Mouse (Mus musculus) ovary, postnatal 36 days (tissue): ENCODE results near the gene Grm2.
"Not testable (repeated sequence)": the region's sequence is repeated elsewhere in the genome, so short reads cannot be mapped to it uniquely, and the experiment has no call there.

Experiments used
- DNase-seq: peaks from one replicate; pipeline ENCODE4 v3.0.0; 2022; ENCODE audit warnings: low spot score, mixed read lengths

Gene Grm2

DNA sequence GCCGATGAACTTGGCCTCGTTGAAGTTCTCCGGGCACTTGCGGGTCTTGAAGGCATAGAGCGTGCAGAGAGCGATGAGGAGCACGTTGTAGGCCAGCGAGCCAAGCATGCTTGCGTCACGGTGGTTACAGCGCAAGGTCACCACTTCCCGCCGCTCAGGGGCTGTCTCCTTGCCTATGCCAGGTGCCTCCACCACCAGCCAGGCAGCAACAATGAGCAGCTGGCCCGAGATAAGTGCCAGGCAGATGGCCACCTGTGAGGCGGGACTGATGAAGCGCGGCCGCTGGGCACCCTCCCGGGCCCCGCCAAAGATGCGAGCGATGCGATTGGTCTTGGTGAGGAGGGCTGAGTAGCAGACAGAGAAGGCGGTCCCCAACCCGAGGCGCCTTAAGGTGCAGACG, 8.7 kb downstream of the Grm2 start:
- no peak for DNase-seq

DNA sequence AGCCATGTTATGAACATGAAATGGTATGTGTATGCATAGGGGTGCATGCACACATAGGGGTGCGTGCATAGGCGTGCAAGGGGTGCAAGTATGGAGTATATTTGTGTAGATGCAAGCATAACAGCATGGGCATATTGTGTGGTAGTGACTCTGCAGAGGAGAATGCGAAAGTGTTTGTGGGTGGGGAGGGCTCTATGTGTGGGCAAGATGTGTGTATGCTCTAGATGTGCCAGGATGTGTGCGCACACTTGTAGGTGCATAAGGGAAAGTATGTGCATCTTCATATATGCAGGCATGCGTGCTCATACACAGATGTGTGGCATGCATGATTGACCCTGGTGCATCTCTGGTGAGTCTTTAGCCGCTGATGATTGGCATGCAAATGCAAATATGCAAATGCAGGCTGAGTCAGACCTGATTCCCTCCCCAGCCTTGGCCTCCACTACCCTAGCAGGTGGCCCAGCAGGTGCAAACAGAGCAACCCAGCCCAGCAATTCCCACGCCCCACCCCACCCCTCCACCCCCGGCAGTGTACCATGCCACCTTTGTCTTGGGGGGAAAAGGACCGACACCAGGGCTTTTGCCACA, 10.1 kb downstream of the Grm2 start:
- DNase-seq: no peak

DNA sequence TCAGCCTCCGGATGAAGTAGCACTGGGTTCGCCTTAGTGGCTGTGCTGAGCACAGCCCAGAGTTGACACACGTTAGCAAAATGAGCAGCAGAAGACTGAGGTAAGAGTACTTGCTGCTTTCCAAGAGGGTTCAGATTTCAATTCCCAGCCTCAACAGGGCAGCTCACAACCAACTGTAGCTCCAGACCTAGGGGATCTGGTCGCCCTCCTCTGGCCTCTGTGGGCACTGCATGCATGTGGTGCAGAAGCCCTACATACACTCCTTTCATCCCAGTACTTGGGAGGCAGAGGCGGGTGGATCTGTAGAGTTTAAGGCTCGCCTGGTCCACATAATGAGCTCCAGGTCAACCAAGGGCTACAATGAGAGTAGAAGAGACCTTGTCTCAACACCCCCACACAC, 12.1 kb downstream of the Grm2 start:
- no peak for DNase-seq

DNA sequence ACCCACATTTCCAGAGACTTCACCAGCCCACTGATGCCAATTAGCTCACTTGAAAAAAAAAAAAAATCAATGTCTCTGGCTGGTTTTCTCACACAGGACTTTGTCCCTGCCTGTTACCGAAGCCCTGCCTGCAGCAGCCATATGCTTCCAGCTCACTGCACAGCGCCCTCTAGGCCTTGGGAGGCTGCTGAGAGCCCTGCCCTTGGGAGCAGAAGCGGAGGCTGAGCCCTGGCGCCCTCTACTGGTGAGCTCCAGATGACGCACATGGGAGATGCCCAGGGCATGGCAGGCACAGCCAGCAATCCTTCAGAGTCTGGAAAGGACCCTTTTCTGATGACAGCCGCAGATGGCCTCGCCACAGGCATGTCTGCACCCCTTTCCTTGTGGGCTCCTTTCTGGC, 12.8 kb downstream of the Grm2 start:
- DNase-seq: peak; percentile 82

DNA sequence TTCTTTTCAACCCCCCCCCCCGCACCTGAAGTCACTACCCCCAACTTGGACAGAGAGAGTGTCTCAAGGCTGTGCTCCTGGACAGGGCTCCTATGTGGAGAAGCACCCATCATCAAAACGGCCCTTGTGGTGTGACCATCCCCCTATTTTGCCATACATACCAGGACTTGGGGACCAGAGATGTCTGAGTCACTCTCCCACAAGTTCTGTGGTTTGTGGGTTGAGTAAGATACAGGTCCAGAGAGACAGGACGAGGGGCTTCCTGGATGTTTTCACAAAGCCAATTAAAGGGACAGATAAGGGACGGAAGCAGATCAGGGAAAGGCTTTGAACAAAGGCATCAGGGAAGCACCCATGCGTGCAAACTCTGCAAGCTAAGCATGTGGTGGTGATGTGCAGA, 14.5 kb downstream of the Grm2 start:
- no peak for DNase-seq

DNA sequence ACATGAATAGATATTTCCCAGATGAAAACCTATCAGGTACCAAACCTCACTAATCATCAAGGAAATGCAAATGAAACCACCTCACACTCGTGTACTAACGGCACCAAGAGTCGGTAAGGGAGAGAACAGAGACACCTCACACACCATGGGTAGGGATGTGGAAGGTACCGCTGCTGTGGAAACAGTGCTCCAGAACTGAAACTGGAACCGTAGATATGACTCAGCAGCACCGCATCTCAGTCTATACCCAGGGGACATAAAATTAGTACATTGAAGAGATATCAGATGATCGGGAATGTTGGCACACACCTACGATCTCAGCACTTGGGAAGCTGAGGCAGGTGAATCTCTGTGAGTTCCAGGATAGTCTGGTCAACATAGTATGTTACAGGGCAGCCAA, 17.7 kb downstream of the Grm2 start:
- no peak for DNase-seq

DNA sequence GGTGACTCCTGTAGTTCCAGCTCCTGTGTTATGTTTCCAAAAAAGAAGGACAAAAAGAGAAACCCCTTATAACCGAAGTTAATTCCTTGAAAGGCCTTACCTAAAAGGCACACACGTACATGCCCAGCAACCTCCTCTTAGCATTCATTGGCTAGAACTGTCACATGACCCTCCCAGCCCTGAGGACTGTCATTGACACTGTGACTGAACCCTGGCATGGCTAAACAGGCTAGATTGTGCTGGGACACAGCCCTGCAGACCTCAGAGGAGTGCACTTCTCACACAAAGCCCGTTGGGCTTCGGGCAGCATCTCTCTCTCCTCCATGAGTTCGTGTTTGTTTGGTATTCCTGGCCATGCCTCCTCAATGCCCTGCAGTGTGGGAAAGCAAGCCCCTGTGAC, 23.7 kb downstream of the Grm2 start:
- DNase-seq: no peak

DNA sequence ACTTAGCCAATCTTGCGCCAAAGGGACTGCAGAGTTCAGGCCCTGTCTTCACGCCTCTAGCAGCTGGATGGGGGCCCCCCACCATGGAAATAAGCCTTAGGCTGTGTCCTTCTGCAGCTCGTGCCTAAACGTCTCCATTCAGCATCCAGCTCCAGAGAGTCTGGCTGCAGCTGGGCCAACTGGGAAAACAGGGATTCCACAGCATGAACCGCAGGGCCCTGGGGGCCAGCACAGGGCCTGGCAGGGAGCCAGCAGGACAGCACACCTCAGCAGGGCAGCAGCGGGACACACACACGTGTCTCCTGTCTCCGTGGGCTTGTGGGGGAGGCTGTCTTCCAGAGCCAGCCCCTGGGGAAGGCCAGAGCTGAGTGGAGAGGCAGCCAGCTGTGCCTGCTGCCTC, 28.1 kb downstream of the Grm2 start:
- not testable (repeated sequence) for DNase-seq

DNA sequence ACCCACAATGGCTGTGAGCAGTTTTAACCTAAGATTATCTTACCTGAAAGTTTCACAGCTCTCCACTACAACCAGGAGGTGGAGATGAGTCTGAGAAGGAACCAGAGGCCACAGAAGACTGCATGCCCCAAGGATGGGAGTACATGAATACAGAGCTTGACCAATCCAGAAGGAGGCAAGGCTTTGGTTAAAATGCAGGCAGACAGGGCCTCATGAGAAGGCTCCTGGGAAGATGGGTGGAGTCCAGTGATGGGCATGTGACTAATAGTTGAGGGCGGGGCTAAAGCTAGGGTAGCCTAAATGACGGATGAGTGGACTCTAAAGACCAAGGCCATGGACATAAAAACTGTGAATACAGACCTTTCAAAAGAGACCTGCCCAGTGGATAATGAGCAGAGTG, 29.6 kb downstream of the Grm2 start, which contains the start of gene Iqcf6:
Iqcf6 (plus strand) TSS at position 301 of the 400 bp plus-strand sequence.
- DNase-seq: no peak

DNA sequence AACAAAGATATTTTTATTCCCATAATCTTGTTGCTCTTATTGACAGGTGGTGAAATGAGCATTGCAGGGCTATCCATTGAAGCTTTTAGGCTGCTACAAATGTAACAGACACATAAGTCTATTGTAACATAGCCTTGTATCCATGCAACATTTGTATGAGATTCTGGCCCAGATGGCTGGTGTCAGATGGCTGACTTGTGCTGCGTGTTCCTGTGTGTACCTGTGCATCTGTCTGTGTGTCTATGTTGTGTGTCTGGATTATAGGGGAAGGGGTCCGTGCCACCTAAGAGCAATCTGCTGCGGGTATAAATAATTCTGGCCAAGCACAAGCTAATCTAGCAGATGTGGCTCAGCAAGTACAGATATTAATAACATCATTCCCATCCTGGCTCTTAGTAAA, 38.4 kb downstream of the Grm2 start:
- DNase-seq: no peak

DNA sequence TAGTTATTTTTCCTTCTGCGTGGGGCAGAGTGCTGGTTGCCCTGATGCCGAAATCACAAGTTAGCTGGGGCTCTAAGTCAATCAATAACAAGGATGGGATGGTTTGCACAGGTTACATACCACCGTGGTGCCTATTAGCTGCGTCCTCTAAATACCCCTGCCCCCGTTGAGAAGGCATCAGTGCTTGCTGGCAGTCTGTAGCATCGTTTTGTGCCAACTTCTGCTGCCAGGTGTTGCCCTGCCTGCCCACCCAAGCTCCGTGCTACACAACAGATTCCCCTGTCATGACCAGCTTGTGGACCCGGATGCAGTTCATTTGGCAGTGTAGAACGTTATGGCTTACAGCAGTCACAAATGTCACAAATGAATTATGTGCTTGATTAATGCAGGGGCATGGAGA, 39.6 kb downstream of the Grm2 start:
- DNase-seq: no peak

DNA sequence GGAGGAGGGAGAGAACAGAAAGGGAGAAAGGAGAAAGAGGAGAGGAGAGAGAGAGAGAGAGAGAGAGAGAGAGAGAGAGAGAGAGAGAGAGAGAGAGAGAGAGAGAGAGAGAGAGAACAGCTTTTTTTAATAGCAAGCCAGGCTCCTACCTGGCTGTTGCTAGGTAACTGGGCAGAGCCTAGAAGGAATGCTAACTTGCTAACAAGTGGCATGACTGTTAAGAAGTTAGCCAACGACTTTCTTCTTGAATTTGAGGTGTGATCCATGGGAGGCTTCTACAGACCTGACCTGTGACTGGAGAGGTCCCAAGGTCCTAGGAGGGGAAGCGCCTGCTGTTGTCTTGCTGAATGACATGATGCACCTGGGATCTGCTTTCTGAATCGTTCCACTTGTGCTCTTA, 41.3 kb downstream of the Grm2 start:
- no peak for DNase-seq

DNA sequence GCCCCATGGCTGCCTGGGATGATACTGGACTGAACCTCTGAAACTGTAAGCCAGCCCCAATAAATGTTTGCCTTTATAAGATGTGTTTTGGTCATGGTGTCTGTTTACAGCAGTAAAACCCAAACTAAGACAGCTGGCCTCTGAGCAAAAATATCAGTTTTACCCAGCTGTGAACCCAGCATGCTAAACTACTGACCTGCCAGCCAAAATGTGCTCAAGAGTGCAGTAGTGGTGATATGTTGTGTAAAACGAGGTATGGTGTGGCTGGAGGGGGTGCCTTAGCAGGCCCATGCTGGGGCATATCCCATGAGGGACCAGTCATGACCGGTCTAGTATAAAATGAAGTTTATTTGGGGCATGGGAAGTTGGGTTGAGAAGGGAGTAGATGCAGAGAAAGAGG, 41.9 kb downstream of the Grm2 start:
- DNase-seq: no peak

DNA sequence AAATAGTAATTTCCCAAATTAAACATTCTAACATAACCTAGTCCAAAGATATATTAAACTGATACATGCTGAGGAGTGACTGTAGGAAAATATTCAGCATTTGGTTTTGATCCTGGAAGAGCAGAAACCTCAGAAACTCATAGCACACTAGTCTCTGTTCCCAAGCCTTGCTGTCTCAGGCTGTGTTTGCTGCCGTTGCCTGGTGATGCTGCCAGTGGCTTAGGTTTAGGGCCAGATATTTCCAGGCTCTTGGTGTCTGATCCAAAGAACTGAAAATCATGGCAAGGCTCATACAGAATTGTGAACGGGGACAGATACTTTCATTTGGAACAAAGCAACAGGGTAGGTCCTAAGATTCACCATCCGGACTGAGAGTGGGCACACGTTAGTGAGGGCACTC, 45.2 kb downstream of the Grm2 start:
- DNase-seq: no peak

DNA sequence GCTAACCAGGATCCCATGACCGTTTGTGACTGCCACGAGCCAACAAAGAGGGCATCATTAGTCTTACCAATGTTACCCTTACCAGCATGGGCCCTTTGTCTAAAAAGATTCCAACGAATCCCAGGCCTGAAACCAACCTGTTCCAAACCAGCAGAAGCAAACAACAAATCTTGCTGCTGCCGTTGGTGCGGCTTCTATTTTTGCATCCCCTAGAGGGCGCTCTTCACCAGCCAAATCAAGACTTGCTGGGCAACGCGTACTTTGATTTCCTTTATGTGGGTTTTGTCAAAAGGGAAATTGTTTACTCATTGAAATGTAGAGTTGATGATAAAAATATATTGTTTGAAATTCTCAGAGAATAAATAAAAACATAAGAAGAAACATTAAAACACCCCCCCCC, 55.3 kb downstream of the Grm2 start:
- peak; percentile 16 for DNase-seq

DNA sequence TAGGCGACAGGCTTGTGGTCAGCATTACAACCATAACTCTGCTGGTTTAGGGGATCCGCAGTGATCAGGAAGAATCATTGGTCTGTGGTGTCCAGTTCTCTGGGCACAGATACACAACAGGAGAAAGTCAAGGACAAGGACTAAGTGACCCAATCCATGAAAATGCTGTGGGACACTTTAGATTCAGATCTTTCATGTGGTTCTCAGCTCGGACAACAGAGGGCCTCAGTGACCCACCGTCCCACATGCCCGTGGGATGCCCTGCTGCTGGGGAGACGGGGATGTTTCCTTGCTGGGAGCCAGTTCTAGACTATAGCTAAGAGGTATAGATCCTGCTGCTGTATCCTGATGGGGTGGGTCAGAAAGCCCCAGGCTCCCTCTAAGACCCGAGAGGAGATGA, 57.4 kb downstream of the Grm2 start:
- no peak for DNase-seq

DNA sequence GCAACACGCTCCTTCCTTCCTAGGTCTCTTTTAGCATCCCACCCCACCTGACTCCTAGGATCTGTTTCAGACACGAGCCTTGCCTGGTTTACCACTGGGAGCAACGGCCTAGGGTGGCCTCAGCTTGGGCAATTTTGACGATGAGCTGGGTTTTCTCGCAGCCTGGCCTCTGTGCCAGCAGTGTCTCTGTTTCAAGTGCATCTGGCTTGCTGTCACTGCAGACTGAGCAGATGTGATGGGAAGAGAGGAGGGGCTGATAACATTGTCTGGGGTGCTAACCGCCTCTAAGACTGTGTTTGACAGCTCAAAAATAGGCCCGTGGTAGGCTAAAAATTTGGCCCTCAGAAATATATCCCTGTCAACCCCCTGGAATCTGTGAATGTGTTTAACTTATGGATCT, 60.0 kb downstream of the Grm2 start:
- no peak for DNase-seq

DNA sequence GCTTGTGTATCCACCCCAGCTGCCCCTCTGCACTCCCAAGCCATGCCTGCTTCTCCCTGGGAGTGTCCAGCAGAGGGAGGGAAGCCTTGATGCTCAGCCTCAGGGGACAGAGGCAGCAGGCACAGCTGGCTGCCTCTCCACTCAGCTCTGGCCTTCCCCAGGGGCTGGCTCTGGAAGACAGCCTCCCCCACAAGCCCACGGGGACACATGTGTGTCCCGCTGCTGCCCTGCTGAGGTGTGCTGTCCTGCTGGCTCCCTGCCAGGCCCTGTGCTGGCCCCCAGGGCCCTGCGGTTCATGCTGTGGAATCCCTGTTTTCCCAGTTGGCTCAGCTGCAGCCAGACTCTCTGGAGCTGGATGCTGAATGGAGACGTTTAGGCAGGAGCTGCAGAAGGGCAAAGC, 60.5 kb downstream of the Grm2 start:
- DNase-seq: not testable (repeated sequence)
